Mouse (Mus musculus): ENCODE measurements around the gene Nup93.

The Nup93 gene

GRCm38 (mm10) chr8:94300809-94301208 lies 86.4 kb downstream of the Nup93 start:
- in situ Hi-C loops (cut with MboI; ENCODE audit: unreplicated experiment in 2 of 2): loop anchor here in 1 of 2 experiments (25.0 kb wide), 1 partner anchor 511 kb away; the partner anchor contains the start of gene Ccl17

GRCm38 (mm10) chr8:94304412-94304811 lies 90.0 kb downstream of the Nup93 start:
- in situ Hi-C loops (cut with MboI; ENCODE audit: unreplicated experiment in 2 of 2): loop anchor here in 1 of 2 experiments (25.0 kb wide), 1 partner anchor 508 kb away; the partner anchor contains the start of gene Ccl17

- in situ Hi-C loops (cut with MboI; ENCODE audit: unreplicated experiment in 2 of 2): loop anchor here in 1 of 2 experiments (25.0 kb wide), 1 partner anchor 505 kb away; the partner anchor contains the start of gene Ccl17
These were observed 92.7 kb downstream of the Nup93 start for GRCm38 (mm10) chr8:94306989-94307513.

GRCm38 (mm10) chr8:94307652-94308051 lies 93.3 kb downstream of the Nup93 start:
- in situ Hi-C loops (cut with MboI; ENCODE audit: unreplicated experiment in 2 of 2): loop anchor here in 1 of 2 experiments (25.0 kb wide), 1 partner anchor 505 kb away; the partner anchor contains the start of gene Ccl17

GRCm38 (mm10) chr8:94314069-94314468 lies 99.7 kb downstream of the Nup93 start:
- in situ Hi-C loops (cut with MboI; ENCODE audit: unreplicated experiment in 2 of 2): loop anchor here in 1 of 2 experiments (25.0 kb wide), 1 partner anchor 498 kb away; the partner anchor contains the start of gene Ccl17

DNA sequence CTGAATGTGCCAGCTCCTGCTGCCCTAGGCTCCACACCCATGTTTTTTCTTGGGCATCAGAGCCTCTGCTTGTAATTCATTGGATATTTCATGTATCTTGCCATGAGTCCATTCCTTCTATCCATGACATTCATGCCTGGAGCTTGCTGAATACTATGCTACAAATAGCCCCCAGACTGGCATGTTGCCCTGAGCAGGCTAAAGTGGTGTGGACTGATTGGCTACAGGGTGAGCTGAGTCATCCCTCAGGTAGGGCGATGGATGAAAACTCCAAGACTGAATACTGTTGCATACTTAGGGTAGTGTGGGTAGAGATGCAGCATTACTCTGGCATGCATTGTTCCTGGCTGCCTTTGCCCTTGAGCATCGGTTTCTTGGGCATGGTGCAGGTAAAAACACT lies 102.9 kb downstream of the Nup93 start:
- in situ Hi-C loops (cut with MboI; ENCODE audit: unreplicated experiment in 2 of 2): loop anchor here in 1 of 2 experiments (25.0 kb wide), 1 partner anchor 495 kb away; the partner anchor contains the start of gene Ccl17

GRCm38 (mm10) chr8:94317691-94318090 lies 103.3 kb downstream of the Nup93 start:
- in situ Hi-C loops (cut with MboI; ENCODE audit: unreplicated experiment in 2 of 2): loop anchor here in 1 of 2 experiments (25.0 kb wide), 1 partner anchor 495 kb away; the partner anchor contains the start of gene Ccl17

DNA sequence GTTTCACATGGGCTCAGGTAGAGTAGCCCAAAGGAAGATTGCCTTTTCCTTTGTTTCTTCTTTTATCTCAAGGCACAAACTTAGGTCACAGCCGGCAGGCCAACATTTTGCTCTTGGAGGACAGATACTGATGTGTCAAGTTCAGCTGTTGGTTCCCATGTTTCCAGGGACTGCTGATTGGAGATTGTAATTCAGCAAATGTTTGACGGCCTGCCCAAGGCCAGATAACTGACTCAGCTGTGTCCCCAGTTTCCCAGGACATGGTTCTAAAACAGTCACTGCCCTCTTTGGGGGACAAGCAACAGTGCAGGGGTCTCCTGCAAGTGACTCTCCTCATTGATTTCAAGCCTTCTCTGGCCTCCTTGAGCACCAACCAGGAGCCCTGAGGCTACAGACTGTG lies 105.7 kb downstream of the Nup93 start:
- in situ Hi-C loops (cut with MboI; ENCODE audit: unreplicated experiment in 2 of 2): loop anchor here (10.0 to 25.0 kb wide), 2 partner anchors 485 to 492 kb away; partner anchors contain the start of gene Ccl17 (in 1 of the 2)

DNA sequence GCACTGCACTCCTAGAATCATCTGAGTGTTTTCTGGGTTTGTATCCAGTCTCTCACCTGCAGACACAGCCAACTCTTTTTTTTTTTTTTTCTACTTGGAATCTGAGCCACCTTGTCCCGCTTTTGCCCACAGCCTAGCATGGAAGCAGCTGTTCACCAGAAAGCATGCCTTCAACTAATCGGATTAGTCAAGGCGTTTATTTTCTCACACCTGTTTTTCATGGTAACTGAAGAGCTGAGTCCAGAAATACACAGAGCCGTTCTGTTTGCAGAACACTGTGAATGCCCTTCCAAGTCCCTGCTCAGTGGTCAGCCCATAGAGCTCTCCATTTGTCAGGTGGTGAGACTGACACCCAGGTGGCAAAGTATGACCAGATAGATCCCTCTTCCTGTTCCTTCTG lies 107.7 kb downstream of the Nup93 start:
- in situ Hi-C loops (cut with MboI; ENCODE audit: unreplicated experiment in 2 of 2): loop anchor here (10.0 to 25.0 kb wide), 2 partner anchors 483 to 490 kb away; partner anchors contain the start of gene Ccl17 (in 1 of the 2)

- in situ Hi-C loops (cut with MboI; ENCODE audit: unreplicated experiment in 2 of 2): loop anchor here (10.0 to 25.0 kb wide), 2 partner anchors 482 to 489 kb away; partner anchors contain the start of gene Ccl17 (in 1 of the 2)
These were observed 108.7 kb downstream of the Nup93 start for GRCm38 (mm10) chr8:94323041-94323440.

DNA sequence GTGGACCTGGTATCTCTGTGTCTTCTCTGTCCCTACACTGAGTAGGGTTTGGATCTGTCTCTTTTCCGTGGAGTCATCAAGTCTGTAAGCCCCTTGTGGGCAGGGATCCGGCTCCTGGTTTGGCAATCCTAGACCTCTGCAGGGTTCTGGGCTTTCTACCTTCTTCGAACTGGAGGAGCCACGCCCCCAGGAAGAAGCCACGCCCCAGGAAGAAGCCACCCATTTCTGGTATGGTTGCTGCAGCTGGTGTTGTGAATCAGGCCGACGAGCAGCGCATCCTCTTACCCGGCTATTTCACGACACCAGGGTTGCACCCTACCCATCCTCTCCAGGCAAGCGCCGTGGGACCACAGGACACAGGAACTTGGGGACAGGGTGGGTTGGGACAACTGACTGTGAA lies 109.7 kb downstream of the Nup93 start:
- in situ Hi-C loops (cut with MboI; ENCODE audit: unreplicated experiment in 2 of 2): loop anchor here (10.0 to 25.0 kb wide), 2 partner anchors 481 to 488 kb away; partner anchors contain the start of gene Ccl17 (in 1 of the 2)

DNA sequence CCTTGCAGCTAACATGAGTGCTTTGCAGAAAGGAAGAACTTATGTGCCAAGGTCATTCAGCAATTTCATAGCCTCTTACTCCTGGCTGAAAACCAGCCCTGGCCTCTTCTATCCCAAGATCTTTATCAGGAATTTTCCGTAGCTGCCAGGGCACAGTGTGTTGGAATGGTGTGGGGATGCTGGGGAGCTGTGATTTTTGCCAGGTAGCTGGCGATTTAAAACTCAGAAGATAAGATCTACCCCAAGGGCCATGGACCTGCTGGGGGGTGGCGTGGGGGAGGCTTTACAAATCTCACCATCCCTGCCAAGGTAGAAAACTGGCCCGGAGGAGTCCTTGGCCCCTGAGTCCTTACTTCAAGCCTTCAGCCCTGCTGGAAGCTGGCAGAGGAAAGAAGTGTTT lies 111.7 kb downstream of the Nup93 start:
- in situ Hi-C loops (cut with MboI; ENCODE audit: unreplicated experiment in 2 of 2): loop anchor here in 1 of 2 experiments (5.0 to 10.0 kb wide), 2 partner anchors 376 to 479 kb away; no protein-coding TSS in a partner anchor

DNA sequence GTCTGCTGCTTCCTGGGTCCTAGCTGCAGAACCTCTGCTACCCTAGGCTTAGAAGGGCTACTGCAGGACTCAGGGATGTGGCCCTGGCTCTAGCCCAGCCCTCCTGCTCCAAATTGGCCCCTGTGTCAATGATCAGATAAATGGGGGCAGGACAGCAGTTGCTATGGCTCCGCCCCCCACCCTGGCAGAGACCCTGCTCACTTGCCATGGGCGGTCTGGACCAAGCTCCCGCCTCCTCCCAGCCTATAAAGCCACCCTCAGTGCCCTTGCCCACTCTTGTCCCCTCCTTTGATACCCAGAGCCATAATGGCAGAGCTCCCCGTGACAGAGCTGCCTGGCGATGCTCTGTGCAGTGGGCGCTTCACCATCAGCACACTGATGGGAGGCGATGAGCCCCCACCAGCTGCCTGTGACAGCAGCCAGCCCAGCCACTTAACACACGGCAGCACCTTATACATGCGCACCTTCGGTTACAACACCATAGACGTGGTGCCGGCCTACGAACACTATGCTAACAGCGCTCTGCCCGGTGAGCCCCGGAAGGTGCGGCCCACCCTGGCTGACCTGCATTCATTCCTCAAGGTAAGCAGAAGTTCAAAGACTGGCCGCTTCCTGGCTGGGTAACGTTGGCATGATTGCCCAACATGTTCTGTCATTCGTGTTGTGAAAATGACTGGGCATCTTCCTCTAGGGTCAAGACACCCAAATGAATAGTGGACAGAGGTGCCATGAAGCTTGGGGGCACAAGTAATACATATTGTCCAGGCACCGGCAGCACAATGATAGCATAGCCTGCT lies 114.8 kb downstream of the Nup93 start, which contains the start of gene Slc12a3:
Gene Slc12a3, plus strand, starts transcription at position 270 of the 797 bp plus-strand sequence.
- in situ Hi-C loops (cut with MboI; ENCODE audit: unreplicated experiment in 2 of 2): loop anchor here in 1 of 2 experiments (5.0 to 10.0 kb wide), 2 partner anchors 373 to 476 kb away; no protein-coding TSS in a partner anchor

DNA sequence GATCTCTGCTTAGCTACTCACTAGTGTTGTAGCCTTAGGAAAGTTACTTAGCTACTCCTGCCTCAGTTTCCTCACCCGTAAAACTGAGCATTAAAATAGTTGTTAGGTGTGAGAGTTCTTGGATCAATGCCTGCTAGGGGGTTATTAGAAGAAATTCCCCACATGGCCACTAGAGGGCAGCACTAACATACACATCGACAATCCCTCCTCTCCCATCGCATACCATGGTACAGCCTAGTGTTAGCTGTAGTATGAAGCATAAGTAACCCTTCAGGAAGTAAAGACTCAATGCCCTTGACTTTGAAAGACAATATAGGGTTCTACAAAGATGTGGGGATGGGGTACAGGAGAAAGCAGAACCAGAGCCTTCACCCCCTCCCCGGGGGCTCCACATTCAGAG lies 116.4 kb downstream of the Nup93 start:
- in situ Hi-C loops (cut with MboI; ENCODE audit: unreplicated experiment in 2 of 2): loop anchor here (5.0 to 10.0 kb wide), 3 partner anchors 162 to 364 kb away; partner anchors contain the start of gene Pllp (in 1 of the 2)

DNA sequence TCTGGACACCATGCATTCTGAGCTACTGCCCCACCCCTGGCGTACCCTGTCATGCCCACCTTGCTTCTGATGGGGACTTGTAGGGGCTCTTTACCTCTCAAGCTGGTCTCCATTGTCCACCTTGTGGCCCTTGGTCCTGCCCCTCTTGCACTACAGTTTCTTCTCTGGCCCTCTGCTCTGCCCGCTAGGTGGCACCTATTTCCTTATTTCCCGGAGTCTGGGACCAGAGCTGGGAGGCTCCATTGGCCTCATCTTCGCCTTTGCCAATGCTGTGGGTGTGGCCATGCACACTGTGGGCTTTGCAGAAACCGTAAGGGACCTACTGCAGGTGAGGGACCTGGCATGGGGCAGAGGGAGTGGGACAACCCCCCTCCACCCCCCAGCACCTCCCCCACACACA lies 119.0 kb downstream of the Nup93 start:
- in situ Hi-C loops (cut with MboI; ENCODE audit: unreplicated experiment in 2 of 2): loop anchor here (5.0 to 10.0 kb wide), 3 partner anchors 159 to 361 kb away; partner anchors contain the start of gene Pllp (in 1 of the 2)

- in situ Hi-C loops (cut with MboI; ENCODE audit: unreplicated experiment in 2 of 2): loop anchor here in 1 of 2 experiments (10.0 kb wide), 1 partner anchor 357 kb away; the partner anchor contains the start of gene Pllp
These were observed 123.2 kb downstream of the Nup93 start for GRCm38 (mm10) chr8:94337559-94337958.

DNA sequence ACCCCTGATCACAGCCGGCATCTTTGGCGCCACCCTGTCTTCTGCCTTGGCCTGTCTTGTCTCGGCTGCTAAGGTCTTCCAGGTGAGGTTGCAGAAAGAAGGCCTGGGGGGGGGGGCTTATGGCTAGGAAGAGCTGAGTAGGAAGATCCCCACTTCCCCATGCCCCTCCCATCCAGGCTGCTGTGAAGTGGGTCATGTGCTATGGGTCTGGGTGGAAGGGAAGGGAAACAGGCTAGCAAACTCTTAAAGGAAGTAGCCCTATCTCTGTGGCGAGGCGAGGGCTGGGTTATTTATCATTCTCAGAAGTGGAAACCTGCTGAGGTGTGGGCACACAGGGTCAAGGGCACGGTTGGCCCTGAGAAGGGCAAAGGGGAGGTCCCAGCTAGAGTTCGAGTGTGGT lies 126.4 kb downstream of the Nup93 start:
- in situ Hi-C loops (cut with MboI; ENCODE audit: unreplicated experiment in 2 of 2): no loop called here

GRCm38 (mm10) chr8:94342691-94343090 lies 128.3 kb downstream of the Nup93 start:
- in situ Hi-C loops (cut with MboI; ENCODE audit: unreplicated experiment in 2 of 2): no loop called here

GRCm38 (mm10) chr8:94343290-94343689 lies 128.9 kb downstream of the Nup93 start:
- in situ Hi-C loops (cut with MboI; ENCODE audit: unreplicated experiment in 2 of 2): no loop called here

- in situ Hi-C loops (cut with MboI; ENCODE audit: unreplicated experiment in 2 of 2): no loop called here
These were observed 129.5 kb downstream of the Nup93 start for GRCm38 (mm10) chr8:94343778-94344320.

Data from v-Abl transformed pro-B cells (cell line).